Mouse (Mus musculus) CD4-positive, CD25-positive, alpha-beta regulatory T cell, adult 4 months (primary cell): ENCODE results near the gene Gpd1l. TPM values are rescaled to one million over a fixed set of nuclear protein-coding genes. Genes with fewer than 3 reads are reported as not detected.

Experiments used
- ATAC-seq: one replicate; pipeline ENCODE4 v1.8.0; 2017
- polyA plus RNA-seq, 2 experiments: library from polyadenylated mRNA; unstranded; fragments of 100-300 nt; shearing (Covaris generic); gene quantifications; one replicate each; pipeline ENCODE4 v1.2.1; 2017

Gene Gpd1l
- polyA plus RNA-seq, 2 experiments from 2014 or later, result 17.5 to 26.8 TPM

GRCm38 (mm10) chr9:114925571-114925970 is 8.2 kb downstream of the Gpd1l start:
- ATAC-seq, result no peak

- ATAC-seq, result no peak
These were observed 8.7 kb downstream of the Gpd1l start for GRCm38 (mm10) chr9:114925039-114925438.

- no peak for ATAC-seq
These were observed 9.3 kb downstream of the Gpd1l start for GRCm38 (mm10) chr9:114924511-114924910.

GRCm38 (mm10) chr9:114922209-114922608 is 11.6 kb downstream of the Gpd1l start:
- no peak for ATAC-seq

GRCm38 (mm10) chr9:114921352-114922081 is 12.3 kb downstream of the Gpd1l start:
- no peak for ATAC-seq

- no peak for ATAC-seq
These were observed 13.2 kb downstream of the Gpd1l start for GRCm38 (mm10) chr9:114920569-114920968.

GRCm38 (mm10) chr9:114912680-114913649 is 20.8 kb downstream of the Gpd1l start:
- ATAC-seq, result no peak

GRCm38 (mm10) chr9:114907509-114907908 is 26.3 kb downstream of the Gpd1l start:
- ATAC-seq, result no peak

- ATAC-seq, result no peak
These were observed 37.9 kb downstream of the Gpd1l start for GRCm38 (mm10) chr9:114895919-114896318.

GRCm38 (mm10) chr9:114892974-114893373 is 40.8 kb downstream of the Gpd1l start:
- ATAC-seq, result no peak

GRCm38 (mm10) chr9:114890377-114890776 is 43.4 kb downstream of the Gpd1l start:
- no peak for ATAC-seq

GRCm38 (mm10) chr9:114888856-114889407 is 44.9 kb downstream of the Gpd1l start:
- ATAC-seq, result no peak

- ATAC-seq, result no peak
These were observed 46.1 kb downstream of the Gpd1l start for GRCm38 (mm10) chr9:114887699-114888098.

- ATAC-seq, result no peak
These were observed 47.7 kb downstream of the Gpd1l start for GRCm38 (mm10) chr9:114885991-114886662.

- ATAC-seq, result no peak
These were observed 48.2 kb downstream of the Gpd1l start for GRCm38 (mm10) chr9:114885564-114885963.

GRCm38 (mm10) chr9:114881977-114882376 is 51.8 kb downstream of the Gpd1l start:
- no peak for ATAC-seq

- no peak for ATAC-seq
These were observed 78.5 kb downstream of the Gpd1l start for GRCm38 (mm10) chr9:114855327-114855726.

GRCm38 (mm10) chr9:114854686-114855085 is 79.1 kb downstream of the Gpd1l start:
- no peak for ATAC-seq

- ATAC-seq, result no peak
These were observed 80.5 kb downstream of the Gpd1l start for GRCm38 (mm10) chr9:114853336-114853735.

GRCm38 (mm10) chr9:114851419-114852190 is 82.2 kb downstream of the Gpd1l start:
- ATAC-seq, result no peak
